Mouse (Mus musculus) forebrain, embryonic 14.5 days (tissue): ENCODE measurements around the gene Arid2. TPM values are rescaled to one million over a fixed set of nuclear protein-coding genes. Genes with fewer than 3 reads are reported as not detected.
"Not testable (repeated sequence)": the region's sequence is repeated elsewhere in the genome, so short reads cannot be mapped to it uniquely, and the experiment has no call there.

Experiments used
- ATAC-seq: fragments of 200-750 bp; cut with Nextera tagmentation; 2 replicates; pipeline ENCODE4 v1.8.0; 2017; ENCODE audit warnings: mild to moderate bottlenecking, moderate library complexity
- DNase-seq: peaks from one replicate; pipeline ENCODE4 v3.0.0-alpha.2; 2015; ENCODE audit warnings: low spot score
- H3K27ac ChIP-seq: fragments of 300-500 bp; sonication (generic); 2 replicates; pipeline ENCODE4 v1.5.1; 2014; ENCODE audit warnings: low read depth, mild to moderate bottlenecking, control low read depth, low read length, moderate library complexity
- H3K27me3 ChIP-seq: fragments of 300-500 bp; sonication (generic); replicated peaks from 2 replicates; pipeline ENCODE4 v1.6.1; 2014; ENCODE audit warnings: low read length, control low read depth, mixed read lengths; ENCODE audit not compliant: control insufficient read depth, insufficient read depth
- H3K36me3 ChIP-seq: fragments of 300-500 bp; sonication (generic); 2 replicates; pipeline ENCODE4 v1.6.1; 2014; ENCODE audit warnings: low read length, control low read depth; ENCODE audit not compliant: control insufficient read depth, insufficient read depth
- H3K4me1 ChIP-seq: fragments of 300-500 bp; sonication (generic); 2 replicates; pipeline ENCODE4 v1.6.1; 2014; ENCODE audit warnings: antibody characterized with exemption, low read length, control low read depth; ENCODE audit not compliant: control insufficient read depth, insufficient read depth
- H3K4me2 ChIP-seq: fragments of 300-500 bp; sonication (generic); 2 replicates; pipeline ENCODE4 v1.6.1; 2014; ENCODE audit warnings: mild to moderate bottlenecking, control low read depth, low read length
- H3K4me3 ChIP-seq: fragments of 300-500 bp; sonication (generic); 2 replicates; pipeline ENCODE4 v1.5.1; 2014; ENCODE audit warnings: low read depth, low read length, control low read depth
- H3K9ac ChIP-seq: fragments of 300-500 bp; sonication (generic); 2 replicates; pipeline ENCODE4 v1.6.1; 2014; ENCODE audit warnings: mild to moderate bottlenecking, low read length, control low read depth, moderate library complexity
- H3K9me3 ChIP-seq: fragments of 300-500 bp; sonication (generic); replicated peaks from 2 replicates; pipeline ENCODE4 v1.6.1; 2016; ENCODE audit warnings: low read length, control low read depth, mixed read lengths; ENCODE audit not compliant: control insufficient read depth
- WGBS: fragments of 180-500 bp; shearing (Covaris S2); extraction: QIAGEN DNeasy Blood & Tissue Kit; methylation state at CpG from one replicate; pipeline ENCODE4 v1.1.7; 2014; 5-methylcytosine and 5-hydroxymethylcytosine counted together
- polyA plus RNA-seq: library from polyadenylated mRNA; unstranded; fragments of >200 nt; fragmentation: Nextera tagmentation; extraction: Ambion mirVana; gene quantifications from 2 replicates; pipeline ENCODE4 v1.2.1, GENCODE M21; 2014

Gene Arid2
- polyA plus RNA-seq: 24.4 and 27.7 TPM in 2 replicates

GRCm38 (mm10) chr15:96287369-96287975 lies at the start of gene Arid2:
Gene Arid2, plus strand, starts transcription at chr15:96287518.
- 0 out of 2 replicates have a peak, but pooled peaks cover 2% of the 10 kb centered on the region for H3K36me3 ChIP-seq
- H3K4me1 ChIP-seq: peaks cover 19% of the 10 kb centered on the region
- ATAC-seq: peak; percentile 21

DNA sequence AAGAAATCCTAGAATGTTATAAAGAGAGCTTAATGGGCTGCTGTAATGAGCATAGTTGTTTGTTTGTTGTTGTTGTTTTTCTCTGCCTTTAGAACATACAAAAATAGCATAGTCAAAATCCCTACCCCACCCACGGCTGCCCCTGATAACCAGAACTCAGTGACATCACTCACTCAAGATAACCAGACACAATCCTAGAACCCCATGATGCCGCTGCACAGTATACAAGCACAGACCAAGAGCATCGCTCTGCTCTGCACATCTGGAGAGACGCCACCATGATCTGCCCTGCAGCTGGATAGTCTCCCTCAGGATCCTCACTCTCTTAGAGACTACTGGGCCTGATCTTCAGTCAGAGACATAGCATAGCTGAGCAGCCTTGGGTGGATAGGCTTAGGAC lies 49.2 kb upstream of the Arid2 start:
- Histone ChIP-seq H3K4me3 (no peak overlapping the region), H3K9me3 (no peaks in the 10 kb centered on the region), H3K27me3 (no peaks in the 10 kb centered on the region), H3K9ac (no peak overlapping the region), H3K27ac (no peak overlapping the region), H3K36me3 (no peaks in the 10 kb centered on the region), H3K4me1 (no peaks in the 10 kb centered on the region), H3K4me2 (no peak overlapping the region)
- WGBS: 92% methylated on average over 4 of the region's 4 CpGs
- ATAC-seq: no peak
- DNase-seq: no peak

More at GRCm38 (mm10) chr15:96287369-96287975, at the start of gene Arid2:
- no peaks in the 10 kb centered on the region for H3K27me3 ChIP-seq
- peak within 1 kb of the TSS; percentile 100 for H3K27ac ChIP-seq
- peak within 1 kb of the TSS; percentile 94 for H3K4me3 ChIP-seq
- under 1% methylated on average over 46 of the region's 67 CpGs for WGBS
- H3K9me3 ChIP-seq: no peaks in the 10 kb centered on the region
- H3K9ac ChIP-seq: peak within 1 kb of the TSS; percentile 99
- peak within 1 kb of the TSS; percentile 83 for H3K4me2 ChIP-seq
- DNase-seq: peak; percentile 76

DNA sequence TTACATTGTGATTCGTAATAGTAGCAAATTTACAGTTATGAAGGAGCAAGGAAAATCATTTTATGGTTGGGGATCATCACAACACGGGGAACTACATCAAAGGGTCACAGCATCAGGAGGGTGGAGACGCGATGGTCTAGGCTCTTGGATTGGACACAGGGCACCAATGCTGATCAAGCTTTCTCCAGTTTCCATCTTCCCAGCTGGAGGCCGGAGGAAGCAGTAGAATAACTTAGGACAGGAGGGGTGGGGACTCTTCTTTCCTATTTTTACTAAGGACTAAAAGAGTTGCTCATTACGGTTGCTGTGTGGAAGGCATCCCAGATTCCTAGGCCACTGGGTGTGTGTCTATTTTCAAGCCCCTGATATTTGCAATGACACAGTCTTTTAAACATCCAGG lies 43.1 kb upstream of the Arid2 start:
- no peak overlapping the region for H3K9ac ChIP-seq
- no peaks in the 10 kb centered on the region for H3K27me3 ChIP-seq
- H3K4me1 ChIP-seq: no peaks in the 10 kb centered on the region
- 91% methylated on average over 6 of the region's 6 CpGs for WGBS
- no peak overlapping the region for H3K4me2 ChIP-seq
- no peaks in the 10 kb centered on the region for H3K9me3 ChIP-seq
- no peaks in the 10 kb centered on the region for H3K36me3 ChIP-seq
- H3K4me3 ChIP-seq: no peak overlapping the region
- DNase-seq: no peak
- no peak for ATAC-seq
- H3K27ac ChIP-seq: no peak overlapping the region

DNA sequence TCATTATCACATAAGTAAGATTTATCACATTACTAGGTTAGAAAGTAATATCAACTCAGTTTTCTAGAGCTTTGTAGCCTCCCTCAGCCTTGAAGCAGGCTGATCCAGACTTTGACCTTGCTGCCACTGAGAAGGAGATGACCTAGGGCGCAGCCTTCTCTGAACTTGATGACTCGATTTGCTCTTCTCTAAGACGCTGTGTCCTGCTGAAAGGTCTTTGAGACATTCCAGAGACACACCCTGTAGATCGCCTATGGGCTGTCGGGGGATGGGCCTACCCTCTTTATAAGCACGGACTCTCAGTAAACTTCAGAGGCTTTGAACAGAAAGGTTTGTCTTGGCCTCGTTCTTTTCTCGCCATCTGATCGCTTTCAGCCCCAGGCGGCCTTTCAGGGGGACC lies 42.6 kb upstream of the Arid2 start:
- H3K4me3 ChIP-seq, H3K9ac ChIP-seq, H3K36me3 ChIP-seq, H3K4me2 ChIP-seq, DNase-seq, ATAC-seq, H3K27ac ChIP-seq, H3K4me1 ChIP-seq, H3K27me3 ChIP-seq, H3K9me3 ChIP-seq: not testable (repeated sequence)
- WGBS: 68% methylated on average over 10 of the region's 10 CpGs

- H3K27me3 ChIP-seq: no peaks in the 10 kb centered on the region
- H3K9ac ChIP-seq: peak overlapping the region; percentile 25; the same call in 1 of the 2 replicates
- DNase-seq: peak; percentile 16
- ATAC-seq: no peak
- peak overlapping the region; percentile 44 for H3K4me2 ChIP-seq
- H3K4me1 ChIP-seq: no peaks in the 10 kb centered on the region
- no peaks in the 10 kb centered on the region for H3K9me3 ChIP-seq
- WGBS: 5% methylated on average over 7 of the region's 7 CpGs
- no peak overlapping the region for H3K27ac ChIP-seq
- peak overlapping the region; percentile 24 for H3K4me3 ChIP-seq
- H3K36me3 ChIP-seq: no peaks in the 10 kb centered on the region
Observed at GRCm38 (mm10) chr15:96253827-96254226, 33.5 kb upstream of the Arid2 start.

DNA sequence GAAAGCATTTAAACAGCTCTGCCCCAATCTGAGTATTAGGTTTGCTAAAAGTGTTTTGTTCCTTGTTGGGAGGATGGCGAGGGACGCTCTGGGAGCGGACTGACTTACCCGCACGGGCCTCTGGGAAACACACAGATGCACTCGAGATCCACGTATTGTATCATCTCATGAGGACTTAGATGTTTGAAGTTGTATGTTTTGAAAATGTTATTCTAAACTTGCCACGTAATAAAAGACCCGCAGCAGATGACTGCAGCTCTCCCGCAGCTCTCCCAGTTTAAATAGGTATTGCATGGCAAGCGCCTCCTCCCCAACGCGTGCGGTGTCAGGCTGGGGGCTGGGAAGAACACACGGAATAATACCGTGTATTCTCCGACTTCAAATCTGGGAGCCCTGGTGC lies 33.0 kb upstream of the Arid2 start:
- WGBS: 2% methylated on average over 17 of the region's 17 CpGs
- H3K4me2 ChIP-seq: peak overlapping the region; percentile 44
- no peak overlapping the region for H3K27ac ChIP-seq
- peak overlapping the region; percentile 25; the same call in 1 of the 2 replicates for H3K9ac ChIP-seq
- H3K4me3 ChIP-seq: peak overlapping the region; percentile 24
- ATAC-seq (peak; percentile 54), DNase-seq (peak; percentile 58)
- H3K4me1 ChIP-seq: no peaks in the 10 kb centered on the region
- no peaks in the 10 kb centered on the region for H3K27me3 ChIP-seq
- no peaks in the 10 kb centered on the region for H3K9me3 ChIP-seq
- no peaks in the 10 kb centered on the region for H3K36me3 ChIP-seq

GRCm38 (mm10) chr15:96257781-96258180 lies 29.5 kb upstream of the Arid2 start:
- no peaks in the 10 kb centered on the region for H3K4me1 ChIP-seq
- ATAC-seq (no peak), DNase-seq (no peak)
- no peaks in the 10 kb centered on the region for H3K36me3 ChIP-seq
- no peak overlapping the region for H3K27ac ChIP-seq
- H3K4me3 ChIP-seq: no peak overlapping the region
- no peaks in the 10 kb centered on the region for H3K27me3 ChIP-seq
- no peak overlapping the region for H3K4me2 ChIP-seq
- H3K9me3 ChIP-seq: peaks cover 4% of the 10 kb centered on the region; the same call in 1 of the 2 replicates
- H3K9ac ChIP-seq: no peak overlapping the region
- WGBS: 72% methylated on average over 5 of the region's 5 CpGs

DNA sequence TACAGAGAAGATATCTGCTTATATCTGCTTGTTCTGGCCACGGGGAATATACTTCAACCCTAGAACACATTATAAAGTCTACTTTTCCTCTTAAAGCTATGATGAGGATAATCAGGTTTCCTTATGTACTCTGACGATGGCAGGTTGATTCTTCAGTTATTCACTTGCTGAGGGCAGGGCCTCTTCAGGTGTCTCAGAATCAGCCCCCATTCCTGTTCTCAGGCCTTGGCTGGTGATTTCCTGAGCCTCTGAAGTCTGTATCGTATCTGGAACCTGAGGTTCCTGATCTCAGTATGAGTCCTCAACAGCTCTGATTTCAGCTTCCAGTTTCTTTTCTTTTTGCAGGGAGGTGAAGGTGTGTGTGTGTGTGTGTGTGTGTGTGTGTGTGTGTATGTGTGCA lies 22.7 kb upstream of the Arid2 start:
- no peak overlapping the region for H3K27ac ChIP-seq
- WGBS: 88% methylated on average over 3 of the region's 3 CpGs
- H3K27me3 ChIP-seq: no peaks in the 10 kb centered on the region
- H3K4me1 ChIP-seq: no peaks in the 10 kb centered on the region
- no peak overlapping the region for H3K4me2 ChIP-seq
- peaks cover 22% of the 10 kb centered on the region for H3K36me3 ChIP-seq
- ATAC-seq: no peak
- H3K9me3 ChIP-seq: peaks cover 8% of the 10 kb centered on the region; the same call in 1 of the 2 replicates
- H3K9ac ChIP-seq: no peak overlapping the region
- no peak for DNase-seq
- H3K4me3 ChIP-seq: no peak overlapping the region

DNA sequence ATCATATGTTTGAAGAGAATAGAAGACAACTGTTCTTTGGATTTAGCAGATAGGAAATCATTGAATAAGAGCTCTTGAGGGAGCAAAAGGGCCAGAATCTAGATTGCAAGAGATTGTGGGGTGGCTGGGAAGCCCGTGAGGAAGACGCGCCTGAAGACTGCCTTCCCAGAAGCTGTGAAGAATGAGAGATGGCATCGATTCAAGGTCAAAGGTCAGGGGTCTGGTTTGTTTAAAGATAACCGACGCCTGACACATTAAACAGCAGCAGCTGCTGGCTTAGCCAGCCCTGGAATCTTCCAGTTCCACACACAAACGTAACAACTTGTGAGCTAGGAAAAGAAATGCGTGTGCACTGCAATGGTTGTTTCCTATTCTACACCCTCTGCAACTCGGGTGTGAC lies 19.4 kb upstream of the Arid2 start:
- Histone ChIP-seq H3K4me3 (no peak overlapping the region), H3K9me3 (peaks cover 3% of the 10 kb centered on the region; the same call in 1 of the 2 replicates), H3K36me3 (peaks cover 22% of the 10 kb centered on the region), H3K27ac (no peak overlapping the region), H3K9ac (no peak overlapping the region), H3K4me2 (no peak overlapping the region), H3K4me1 (no peaks in the 10 kb centered on the region; the same call in 1 of the 2 replicates), H3K27me3 (no peaks in the 10 kb centered on the region)
- 91% methylated on average over 9 of the region's 9 CpGs for WGBS
- DNase-seq (no peak), ATAC-seq (no peak)
